Comparison of ENCODE assay signal across 10 mouse cellular contexts in the genomic region with DNA sequence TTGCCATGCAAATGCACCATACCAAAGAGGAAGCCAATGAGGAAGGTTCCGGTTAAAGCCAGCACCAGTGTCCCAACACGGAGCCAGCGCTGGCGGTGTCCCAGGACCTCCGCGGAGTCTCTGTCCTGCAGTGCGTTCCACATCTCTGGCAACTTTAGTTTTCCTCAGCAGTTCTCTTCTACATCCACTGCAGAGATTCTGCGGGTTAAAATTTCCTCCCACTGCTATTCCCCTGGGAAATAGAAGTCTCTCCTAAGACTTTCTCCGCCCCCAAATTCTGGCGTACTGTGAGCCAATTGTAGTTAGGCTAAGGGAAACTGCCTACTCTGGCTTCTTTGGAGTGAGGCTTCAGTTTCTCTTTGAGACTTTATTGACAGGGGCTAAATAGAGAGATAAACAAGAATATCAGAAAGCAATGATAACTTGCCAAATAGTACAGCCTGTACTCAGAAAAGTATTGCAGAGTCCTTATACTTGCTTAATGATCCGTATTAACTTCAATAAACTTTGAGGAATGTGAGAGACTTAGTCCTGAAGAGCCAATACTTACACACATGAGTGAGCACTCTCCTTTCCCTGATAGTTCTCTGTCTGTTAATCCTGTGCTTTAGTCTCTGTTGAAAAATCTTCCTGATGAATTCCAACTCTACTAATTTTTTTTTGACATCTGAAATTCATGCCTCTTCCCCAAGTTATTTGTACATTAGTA. TPM values are rescaled to one million over a fixed set of nuclear protein-coding genes. Genes with fewer than 3 reads are reported as not detected.
DNase-seq lines count a peak whose midpoint lies in the region; ATAC-seq and TF ChIP-seq lines count a peak whose summit lies in the region.
"Had no signal": no experiment of that assay in that cellular context is flagged by ENCODE, and none has a peak within 500 bp of the region (broad histone marks: within the 10 kb centered on the region; RNA-seq: fewer than 3 reads in every experiment).

A gene (minus strand): TSS at position 327 of the 709 bp plus-strand sequence.

- H3K9me3 ChIP-seq in heart, embryonic 11.5 days (replicated peaks; ENCODE audit: control insufficient read depth, low read length), result no peaks in the 10 kb centered on the region
- H3K9me3 ChIP-seq in heart, embryonic 15.5 days (replicated peaks), result no peaks in the 10 kb centered on the region
- no peaks in the 10 kb centered on the region for H3K9me3 ChIP-seq in midbrain, embryonic 15.5 days

- no peak for TF ChIP-seq POLR2A in cortical plate, adult 2 months (IDR thresholded peaks at IDR 0.05; ENCODE audit: extremely low read depth, insufficient read depth, low read length)

- no peak within 1 kb of the TSS for H3K9ac ChIP-seq in heart, embryonic 11.5 days (ENCODE audit: low read depth, low read length)
- H3K9ac ChIP-seq in heart, embryonic 15.5 days, result no peak within 1 kb of the TSS
- no peak within 1 kb of the TSS for H3K9ac ChIP-seq in midbrain, embryonic 15.5 days

- no peaks in the 10 kb centered on the region for H3K27me3 ChIP-seq in heart, embryonic 11.5 days (ENCODE audit: control insufficient read depth, insufficient read depth, low read length)
- H3K27me3 ChIP-seq in heart, embryonic 15.5 days, result no peaks in the 10 kb centered on the region
- no peaks in the 10 kb centered on the region for H3K27me3 ChIP-seq in midbrain, embryonic 15.5 days (replicated peaks)

- peak within 1 kb of the TSS; percentile 35 for H3K4me3 ChIP-seq in heart, embryonic 11.5 days (ENCODE audit: low read depth, low read length)
- peak within 1 kb of the TSS; percentile 10; the same call in 1 of the 2 replicates for H3K4me3 ChIP-seq in cortical plate, adult 2 months (ENCODE audit: insufficient read depth, low read length)
- peak within 1 kb of the TSS; percentile 29 for H3K4me3 ChIP-seq in heart, embryonic 15.5 days
- peak within 1 kb of the TSS; percentile 17 for H3K4me3 ChIP-seq in midbrain, embryonic 15.5 days

- intact Hi-C loops in heart, postnatal 25 days (cut with DNase I), result no loop called here

- no peak for DNase-seq in heart, postnatal 25 days (ENCODE audit: low spot score)
- DNase-seq in layer of hippocampus, adult 8-10 months (ENCODE audit: low spot score in 2 of 2), result peak; percentile 7 to 25
- no peak for DNase-seq in thymus, adult 18-20 months

- peak within 1 kb of the TSS; percentile 68 for H3K4me2 ChIP-seq in heart, embryonic 11.5 days
- H3K4me2 ChIP-seq in heart, embryonic 15.5 days, result peak within 1 kb of the TSS; percentile 57
- H3K4me2 ChIP-seq in midbrain, embryonic 15.5 days, result peak within 1 kb of the TSS; percentile 47

- no peak for ATAC-seq in heart, embryonic 11.5 days (replicated peaks; ENCODE audit: insufficient number of reproducible peaks, low FRiP score, low TSS enrichment)
- no peak for ATAC-seq in heart, embryonic 15.5 days (replicated peaks; ENCODE audit: insufficient number of reproducible peaks, insufficient read depth, low FRiP score, low read depth)
- ATAC-seq in midbrain, embryonic 15.5 days (replicated peaks), result peak; percentile 63; the same call in 1 of the 2 replicates
- no peak for ATAC-seq in megakaryocyte progenitor cell, adult 5-6 weeks (replicated peaks; ENCODE audit: poor library complexity)

- no peak for TF ChIP-seq CTCF in cortical plate, adult 2 months (IDR thresholded peaks at IDR 0.05; ENCODE audit: extremely low read depth, insufficient read depth, low read length)

- H3K27ac ChIP-seq in heart, embryonic 11.5 days (ENCODE audit: low read depth, low read length), result no peak within 1 kb of the TSS
- no peak within 1 kb of the TSS for H3K27ac ChIP-seq in cortical plate, adult 2 months (ENCODE audit: insufficient read depth, low read length)
- no peak within 1 kb of the TSS for H3K27ac ChIP-seq in heart, embryonic 15.5 days
- H3K27ac ChIP-seq in midbrain, embryonic 15.5 days, result no peak within 1 kb of the TSS

- H3K36me3 ChIP-seq in heart, embryonic 11.5 days (ENCODE audit: control insufficient read depth, insufficient read depth, low read length), result no peaks in the 10 kb centered on the region
- H3K36me3 ChIP-seq in heart, embryonic 15.5 days, result no peaks in the 10 kb centered on the region
- no peaks in the 10 kb centered on the region for H3K36me3 ChIP-seq in midbrain, embryonic 15.5 days (replicated peaks)

- 7% methylated on average over 11 of the region's 11 CpGs for WGBS in heart, embryonic 11.5 days (ENCODE audit: insufficient replicate concordance)
- WGBS in heart, embryonic 15.5 days, result 4% methylated on average over 11 of the region's 11 CpGs
- 4% methylated on average over 11 of the region's 11 CpGs for WGBS in midbrain, embryonic 15.5 days

- H3K4me1 ChIP-seq in heart, embryonic 11.5 days (ENCODE audit: control insufficient read depth, insufficient read depth, low read length), result no peaks in the 10 kb centered on the region
- H3K4me1 ChIP-seq in cortical plate, adult 2 months (ENCODE audit: control insufficient read depth, insufficient read depth, low read length), result no peaks in the 10 kb centered on the region
- H3K4me1 ChIP-seq in heart, embryonic 15.5 days (replicated peaks), result no peaks in the 10 kb centered on the region
- peaks cover 6% of the 10 kb centered on the region; the same call in 1 of the 2 replicates for H3K4me1 ChIP-seq in midbrain, embryonic 15.5 days

RNA-seq across cellular contexts. Expression of the gene that starts here (rescaled TPM):
- polyA plus RNA-seq in heart, embryonic 11.5 days (2014; fragmentation: Nextera tagmentation; extraction: Ambion mirVana), result not detected in 2 replicates
- total RNA-seq in heart, postnatal 25 days (2021), result under 1 TPM; 0.11 to 0.21 TPM
- polyA plus RNA-seq in cortical plate, adult 2 months (2012; rRNA removed), result 4.2 and 4.3 TPM in 2 replicates
- polyA plus RNA-seq in heart, embryonic 15.5 days (2015; fragmentation: Nextera tagmentation; extraction: Ambion mirVana), result 0.29 TPM in 2 replicates
- 10 to 100 TPM in 2 of 4 experiments, 1 to 10 TPM in 2; 8.1 to 12.7 (median 9.5) TPM for total RNA-seq in layer of hippocampus, adult 8-10 months (2022)
- 0.34 and 0.38 TPM in 2 replicates for polyA plus RNA-seq in midbrain, embryonic 15.5 days (2015; fragmentation: Nextera tagmentation; extraction: Ambion mirVana)
- not detected in 2 replicates for total RNA-seq in megakaryocyte progenitor cell, adult 5-6 weeks (2015)
- total RNA-seq in megakaryocyte progenitor cell, adult 5-6 weeks (2017), result not detected in 2 replicates
- total RNA-seq: heart, postnatal 14 days; MEL had no signal

Comparison
In these comparisons a context has a peak if more than half of its experiments do, and no peak if none do; other contexts are left out.
1. RNA of the gene that starts here (total RNA-seq): 8.1 to 12.7 TPM in layer of hippocampus, adult 8-10 months; 0.11 to 0.21 TPM in heart, postnatal 25 days and not detected in megakaryocyte progenitor cell, adult 5-6 weeks; every median in the first group is over 4 times any median in the second.
2. Peak in ATAC-seq, H3K4me3 ChIP-seq and H3K4me2 ChIP-seq in midbrain, embryonic 15.5 days; RNA of the gene not detected or under 1 TPM.
3. DNase-seq: peak in layer of hippocampus, adult 8-10 months (2 of 2); none in heart, postnatal 25 days (single experiment) and thymus, adult 18-20 months (0 of 2).
4. Peak in every context shown above with its lines, with median percentiles within 50 percentile points of each other: H3K4me2 ChIP-seq and H3K4me3 ChIP-seq.